Mouse (Mus musculus): ENCODE results near the gene Adam26b.
"Not testable (repeated sequence)": the region's sequence is repeated elsewhere in the genome, so short reads cannot be mapped to it uniquely, and the experiment has no call there.

The Adam26b gene

GRCm38 (mm10) chr8:43528006-43528405 lies at the start of gene Adam26b:
Gene Adam26b (minus strand): TSS chr8:43528106.
- ATAC-seq (ENCODE audit: insufficient number of reproducible peaks, low FRiP score, low TSS enrichment): not testable (repeated sequence)

GRCm38 (mm10) chr8:43576607-43577006 lies 48.7 kb upstream of the Adam26b start, which contains the start of gene Adam26a:
Gene Adam26a (minus strand): TSS chr8:43576707.
- not testable (repeated sequence) for ATAC-seq (ENCODE audit: insufficient number of reproducible peaks, low FRiP score, low TSS enrichment)
